Mouse (Mus musculus) megakaryocyte, embryonic 14.5 days (primary cell): ENCODE results near the gene Stx16.

ENCODE experiments used
- FLI1 ChIP-seq: IDR thresholded peaks from 2 replicates; pipeline ENCODE4 v1.6.1; 2012; ENCODE audit warnings: low read length, inconsistent platforms, mixed read lengths
- GATA1 ChIP-seq: IDR thresholded peaks from 3 replicates; pipeline ENCODE4 v1.6.1; 2012; ENCODE audit warnings: mixed read lengths, low read length, inconsistent platforms, borderline replicate concordance

GRCm38 (mm10) chr2:174122331-174122730, 46.2 kb downstream of the Stx16 start:
- no peak for TF ChIP-seq GATA1
- no peak for TF ChIP-seq FLI1
